Mouse (Mus musculus): Measurements from ENCODE around the gene Olfr19. TPM values are rescaled to one million over a fixed set of nuclear protein-coding genes. Genes with fewer than 3 reads are reported as not detected.
"Not testable (repeated sequence)": the region's sequence is repeated elsewhere in the genome, so short reads cannot be mapped to it uniquely, and the experiment has no call there.

The Olfr19 gene
- not detected in 2 replicates for polyA plus RNA-seq (2012)

- no peaks in the 10 kb centered on the region for H3K9me3 ChIP-seq (ENCODE audit: control insufficient read depth, low read length)
- H3K36me3 ChIP-seq (ENCODE audit: control insufficient read depth) = no peaks in the 10 kb centered on the region
- H3K27me3 ChIP-seq (ENCODE audit: control insufficient read depth) = no peaks in the 10 kb centered on the region
- H3K4me3 ChIP-seq (replicated peaks) = no peak within 1 kb of the TSS
- no peak for TF ChIP-seq TAL1 (IDR thresholded peaks at IDR 0.05; ENCODE audit: low read length)
- TF ChIP-seq GATA1 (IDR thresholded peaks at IDR 0.05; ENCODE audit: low read length) = no peak
- no peaks in the 10 kb centered on the region for H3K4me1 ChIP-seq (ENCODE audit: control insufficient read depth)
Observed at GRCm38 (mm10) chr16:16676305-16676704, at the start of gene Olfr19. TSS of gene Olfr19 (minus strand) at chr16:16676405.

DNA sequence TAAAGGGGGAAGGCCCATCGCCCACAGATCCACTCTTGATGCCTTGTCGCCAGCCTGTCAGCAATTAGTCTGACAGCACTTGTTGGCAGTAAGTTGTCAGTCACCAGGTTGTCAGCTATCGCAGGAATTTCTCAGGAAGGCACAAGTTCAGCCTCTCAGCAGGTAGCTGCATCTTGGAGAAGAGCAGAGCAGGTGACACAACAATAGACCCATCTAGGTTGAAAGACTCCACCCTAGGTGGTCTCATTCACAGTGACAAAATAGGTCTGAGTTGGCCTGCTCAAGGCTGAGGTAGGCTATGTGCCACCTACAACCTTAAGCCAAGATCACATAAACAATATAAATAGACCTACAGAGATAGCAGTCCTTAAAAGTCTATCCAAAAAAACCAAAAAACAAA is 8.8 kb upstream of the Olfr19 start:
- Histone ChIP-seq H3K9me3 (ENCODE audit: control insufficient read depth, low read length) (no peaks in the 10 kb centered on the region), H3K4me3 (replicated peaks) (no peak overlapping the region), H3K27me3 (ENCODE audit: control insufficient read depth) (no peaks in the 10 kb centered on the region), H3K36me3 (ENCODE audit: control insufficient read depth) (no peaks in the 10 kb centered on the region), H3K4me1 (ENCODE audit: control insufficient read depth) (no peaks in the 10 kb centered on the region)
- TF ChIP-seq TAL1 (IDR thresholded peaks at IDR 0.05; ENCODE audit: low read length) (no peak), GATA1 (IDR thresholded peaks at IDR 0.05; ENCODE audit: low read length) (no peak)

- no peak overlapping the region for H3K4me3 ChIP-seq (replicated peaks)
- H3K4me1 ChIP-seq (ENCODE audit: control insufficient read depth) = no peaks in the 10 kb centered on the region
- no peaks in the 10 kb centered on the region for H3K9me3 ChIP-seq (ENCODE audit: control insufficient read depth, low read length)
- H3K27me3 ChIP-seq (ENCODE audit: control insufficient read depth) = no peaks in the 10 kb centered on the region
- no peaks in the 10 kb centered on the region for H3K36me3 ChIP-seq (ENCODE audit: control insufficient read depth)
- TF ChIP-seq TAL1 (IDR thresholded peaks at IDR 0.05; ENCODE audit: low read length) (no peak), GATA1 (IDR thresholded peaks at IDR 0.05; ENCODE audit: low read length) (no peak)
Observed at GRCm38 (mm10) chr16:16684053-16684452, 7.8 kb upstream of the Olfr19 start.

GRCm38 (mm10) chr16:16664994-16665393 is 11.2 kb downstream of the Olfr19 start:
- no peaks in the 10 kb centered on the region for H3K27me3 ChIP-seq (ENCODE audit: control insufficient read depth)
- no peaks in the 10 kb centered on the region for H3K36me3 ChIP-seq (ENCODE audit: control insufficient read depth)
- TF ChIP-seq GATA1 (IDR thresholded peaks at IDR 0.05; ENCODE audit: low read length) = no peak
- no peak for TF ChIP-seq TAL1 (IDR thresholded peaks at IDR 0.05; ENCODE audit: low read length)
- no peak overlapping the region for H3K4me3 ChIP-seq (replicated peaks)
- no peaks in the 10 kb centered on the region for H3K4me1 ChIP-seq (ENCODE audit: control insufficient read depth)
- H3K9me3 ChIP-seq (ENCODE audit: control insufficient read depth, low read length) = no peaks in the 10 kb centered on the region

GRCm38 (mm10) chr16:16664516-16664915 is 11.7 kb downstream of the Olfr19 start:
- H3K9me3 ChIP-seq (ENCODE audit: control insufficient read depth, low read length); H3K4me3 ChIP-seq (replicated peaks); H3K27me3 ChIP-seq (ENCODE audit: control insufficient read depth); H3K36me3 ChIP-seq (ENCODE audit: control insufficient read depth); H3K4me1 ChIP-seq (ENCODE audit: control insufficient read depth): not testable (repeated sequence)

DNA sequence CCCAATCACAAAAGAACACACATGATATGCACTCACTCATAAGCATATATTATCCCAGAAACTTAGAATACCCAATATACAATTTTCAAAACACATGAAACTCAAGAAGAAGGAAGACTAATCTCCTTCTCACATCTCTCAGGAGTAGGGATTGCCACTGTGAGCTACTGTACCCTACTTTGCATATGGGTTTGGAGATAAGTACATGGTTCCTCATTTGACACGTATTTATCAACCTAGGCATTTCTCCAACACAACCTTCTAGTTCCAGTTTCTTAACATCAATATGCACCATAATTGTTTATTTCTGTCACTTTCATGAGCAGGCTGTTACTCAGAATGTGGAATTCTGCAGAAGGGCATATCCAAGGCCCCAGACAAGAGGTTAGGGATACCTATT is 31.1 kb downstream of the Olfr19 start:
- TF ChIP-seq GATA1 (IDR thresholded peaks at IDR 0.05; ENCODE audit: low read length) = no peak
- TF ChIP-seq TAL1 (IDR thresholded peaks at IDR 0.05; ENCODE audit: low read length) = no peak
- Histone ChIP-seq H3K4me1 (ENCODE audit: control insufficient read depth) (no peaks in the 10 kb centered on the region), H3K27me3 (ENCODE audit: control insufficient read depth) (no peaks in the 10 kb centered on the region), H3K9me3 (ENCODE audit: control insufficient read depth, low read length) (no peaks in the 10 kb centered on the region), H3K4me3 (replicated peaks) (no peak overlapping the region), H3K36me3 (ENCODE audit: control insufficient read depth) (no peaks in the 10 kb centered on the region)

DNA sequence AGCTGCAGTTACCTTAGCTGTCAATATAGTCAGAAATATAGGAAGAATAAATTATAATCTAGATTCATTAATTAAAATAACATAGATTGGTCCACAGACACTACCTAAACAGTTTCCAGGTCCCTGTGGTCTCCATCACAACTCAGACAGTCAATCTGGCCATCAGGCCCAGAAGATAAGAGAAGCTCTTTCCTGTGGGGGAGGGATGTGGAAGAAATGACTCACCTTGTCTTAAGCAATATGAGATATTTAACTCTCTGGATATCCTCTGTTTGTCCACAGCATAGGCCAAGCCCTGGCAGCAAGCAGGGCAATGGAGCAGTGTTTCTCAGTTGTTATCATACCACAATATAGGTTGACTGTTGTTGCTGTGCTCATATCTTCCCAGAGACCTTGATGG is 42.5 kb downstream of the Olfr19 start:
- no peaks in the 10 kb centered on the region for H3K36me3 ChIP-seq (ENCODE audit: control insufficient read depth)
- no peaks in the 10 kb centered on the region for H3K4me1 ChIP-seq (ENCODE audit: control insufficient read depth)
- no peak for TF ChIP-seq GATA1 (IDR thresholded peaks at IDR 0.05; ENCODE audit: low read length)
- no peak for TF ChIP-seq TAL1 (IDR thresholded peaks at IDR 0.05; ENCODE audit: low read length)
- H3K27me3 ChIP-seq (ENCODE audit: control insufficient read depth) = no peaks in the 10 kb centered on the region
- H3K9me3 ChIP-seq (ENCODE audit: control insufficient read depth, low read length) = peaks cover 27% of the 10 kb centered on the region
- H3K4me3 ChIP-seq (replicated peaks) = no peak overlapping the region

Other genes starting within 250 kb of the Olfr19 start
- not detected in 2 replicates for gene Fgd4, start 75.9 kb downstream of the Olfr19 start, polyA plus RNA-seq (2012)
- gene Spag6l, start 153.1 kb upstream of the Olfr19 start, polyA plus RNA-seq (2012) = not detected in 2 replicates
- not detected in 2 replicates for gene Igll1, start 187.6 kb upstream of the Olfr19 start, polyA plus RNA-seq (2012)
- gene Top3b, start 194.3 kb upstream of the Olfr19 start, polyA plus RNA-seq (2012) = 2.5 and 2.8 TPM in 2 replicates
- 0.08 TPM in 1 of 2 replicates, not detected in the other for gene Vpreb1, start 194.4 kb upstream of the Olfr19 start, polyA plus RNA-seq (2012)
- gene Ppm1f, start 220.1 kb upstream of the Olfr19 start, polyA plus RNA-seq (2012) = 0.06 and 0.07 TPM in 2 replicates

Data from erythroblast, embryonic 14.5 days (primary cell).